Mouse (Mus musculus): Measurements from ENCODE around the gene Exosc6. TPM values are rescaled to one million over a fixed set of nuclear protein-coding genes. Genes with fewer than 3 reads are reported as not detected.

Gene Exosc6
- 10 to 100 TPM; 14.8 to 16.0 TPM for total RNA-seq (2023)

DNA sequence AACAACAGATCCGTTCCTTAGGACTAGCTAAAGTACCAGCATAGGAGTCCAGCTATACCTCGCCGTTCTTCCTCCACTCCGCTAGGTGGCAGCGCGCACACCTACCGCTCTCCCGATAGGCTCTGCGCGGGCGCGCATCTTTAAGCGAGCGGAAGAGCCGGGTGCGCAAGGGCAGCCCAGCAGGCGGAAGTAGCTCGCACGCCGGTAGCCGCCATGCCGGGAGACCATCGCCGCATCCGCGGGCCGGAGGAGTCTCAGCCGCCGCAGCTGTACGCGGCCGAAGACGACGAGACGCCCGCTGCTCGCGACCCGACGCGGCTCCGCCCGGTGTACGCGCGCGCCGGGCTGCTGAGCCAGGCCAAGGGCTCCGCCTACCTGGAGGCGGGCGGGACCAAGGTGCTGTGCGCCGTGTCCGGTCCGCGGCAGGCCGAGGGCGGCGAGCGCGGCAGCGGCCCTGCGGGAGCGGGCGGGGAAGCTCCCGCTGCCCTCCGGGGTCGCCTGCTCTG, at the start of gene Exosc6:
Gene Exosc6 (plus strand): TSS at position 182 of the 506 bp plus-strand sequence.

DNA sequence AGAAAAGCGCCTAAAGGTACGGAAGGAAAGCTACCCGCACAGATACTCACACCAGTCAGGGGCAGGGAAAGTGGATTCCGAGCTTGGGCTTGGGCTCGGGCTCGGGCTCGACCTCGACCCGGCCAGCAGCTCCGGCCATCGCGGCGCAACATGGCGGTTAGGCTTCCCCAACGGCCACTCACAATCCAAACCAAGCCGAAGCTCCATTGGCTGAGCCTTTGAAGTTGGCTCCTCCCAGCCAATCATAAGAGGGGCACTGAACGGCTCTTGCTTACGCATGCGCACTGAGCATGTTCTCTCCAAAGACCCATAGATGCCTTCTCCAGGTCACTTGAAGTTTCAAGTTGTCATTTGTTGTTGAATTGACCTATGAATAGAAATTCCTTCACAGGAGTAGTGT, 24.6 kb upstream of the Exosc6 start, which contains the start of gene Ddx19b:
Gene Ddx19b (minus strand): TSS at position 180 of the 400 bp plus-strand sequence.

GRCm38 (mm10) chr8:111032916-111033315, 23.2 kb upstream of the Exosc6 start, which contains the start of gene Aars:
Aars (plus strand) TSS chr8:111033144.

GRCm38 (mm10) chr8:111092326-111092725, 36.2 kb downstream of the Exosc6 start, which contains the start of gene Clec18a:
Clec18a (minus strand) TSS chr8:111092426.

DNA sequence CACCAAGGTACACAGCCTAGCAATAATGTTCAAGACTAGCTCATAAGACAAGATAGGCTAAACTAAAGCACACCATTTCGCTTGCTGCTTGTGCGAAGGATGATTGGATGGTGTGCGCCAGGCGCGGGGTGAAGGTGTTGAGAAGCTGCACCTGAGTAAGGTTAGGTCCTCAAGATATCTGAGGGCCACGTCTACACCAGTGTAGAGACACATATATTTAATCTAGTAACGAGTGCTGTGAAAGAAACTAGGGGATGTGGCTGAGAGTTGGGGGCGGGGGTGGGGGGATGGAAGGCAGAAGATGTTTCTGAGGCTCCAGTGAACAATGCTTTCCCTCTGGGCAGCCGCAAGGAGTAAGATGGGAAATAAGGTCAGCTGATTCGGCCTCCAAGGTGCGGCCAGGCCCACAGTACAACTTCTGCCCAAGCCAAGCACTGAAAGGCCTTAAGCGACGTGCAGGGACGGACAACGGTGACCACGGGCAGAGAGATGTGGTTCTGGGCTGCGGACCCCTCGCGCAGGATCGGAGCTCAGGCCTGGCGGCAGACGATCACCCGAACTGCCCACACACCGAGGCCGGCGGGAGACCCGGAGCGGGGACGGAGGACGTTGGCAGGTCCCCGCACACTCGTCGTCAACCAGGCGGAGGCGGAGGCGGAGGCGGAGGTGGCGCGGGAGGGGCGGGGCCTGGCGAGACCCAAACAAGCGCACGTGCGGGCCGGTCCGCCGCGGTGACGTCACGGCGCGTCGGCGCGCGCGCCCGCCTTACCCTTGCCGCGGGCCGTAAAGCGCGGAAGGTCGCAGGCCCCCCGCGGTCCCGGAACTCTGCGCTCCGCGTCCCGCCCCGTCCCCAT, 38.0 kb downstream of the Exosc6 start, which contains the start of gene Pdpr:
Gene Pdpr (plus strand): TSS at position 766 of the 854 bp plus-strand sequence.

Other genes starting within 250 kb of the Exosc6 start
- 10 to 100 TPM; 60.9 to 76.2 TPM for gene Cog4, start 209.7 kb upstream of the Exosc6 start, total RNA-seq (2023)
- 100 to 1,000 TPM; 159 to 166 TPM for gene Sf3b3, start 209.6 kb upstream of the Exosc6 start, total RNA-seq (2023)
- gene Fuk, start 153.9 kb upstream of the Exosc6 start, total RNA-seq (2023), result 10 to 100 TPM; 12.2 to 15.7 TPM
- gene St3gal2, start 136.4 kb upstream of the Exosc6 start, total RNA-seq (2023), result 10 to 100 TPM; 12.0 to 13.1 TPM
- gene Ddx19a, start 58.5 kb upstream of the Exosc6 start, total RNA-seq (2023), result 10 to 100 TPM; 68.3 to 70.0 TPM
- 10 to 100 TPM; 17.3 to 20.2 TPM for gene Ddx19b, start 24.6 kb upstream of the Exosc6 start, total RNA-seq (2023)
- 10 to 100 TPM; 46.1 to 58.0 TPM for gene Aars, start 23.2 kb upstream of the Exosc6 start, total RNA-seq (2023)
- gene Clec18a, start 36.1 kb downstream of the Exosc6 start, total RNA-seq (2023), result not detected
- gene Pdpr, start 38.3 kb downstream of the Exosc6 start, total RNA-seq (2023), result 10 to 100 TPM; 21.6 to 28.1 TPM
- 10 to 100 TPM; 70.4 to 76.2 TPM for gene Glg1, start 202.9 kb downstream of the Exosc6 start, total RNA-seq (2023)
- 10 to 100 TPM; 29.0 to 32.7 TPM for gene Rfwd3, start 243.9 kb downstream of the Exosc6 start, total RNA-seq (2023)